Mouse (Mus musculus) liver, adult (tissue): ENCODE measurements around the gene Znfx1.

Experiments
- GATA4 ChIP-seq: IDR thresholded peaks from 2 replicates; pipeline ENCODE4 v1.6.1; 2014; ENCODE audit warnings: mild to moderate bottlenecking, low read length; ENCODE audit not compliant: insufficient replicate concordance

Gene Znfx1

GRCm38 (mm10) chr2:167043400-167044121 is 19.3 kb downstream of the Znfx1 start:
- no peak for TF ChIP-seq GATA4

- TF ChIP-seq GATA4: no peak
Observed at GRCm38 (mm10) chr2:167039386-167039785, 23.4 kb downstream of the Znfx1 start.

GRCm38 (mm10) chr2:167038716-167039115 is 24.1 kb downstream of the Znfx1 start:
- no peak for TF ChIP-seq GATA4

- no peak for TF ChIP-seq GATA4
Observed at GRCm38 (mm10) chr2:167038297-167038696, 24.5 kb downstream of the Znfx1 start.

GRCm38 (mm10) chr2:167037710-167038109 is 25.1 kb downstream of the Znfx1 start:
- TF ChIP-seq GATA4: no peak

GRCm38 (mm10) chr2:167030507-167030906 is 32.3 kb downstream of the Znfx1 start:
- TF ChIP-seq GATA4: no peak

GRCm38 (mm10) chr2:167028553-167028952 is 34.3 kb downstream of the Znfx1 start:
- TF ChIP-seq GATA4: no peak

- TF ChIP-seq GATA4: no peak
Observed at GRCm38 (mm10) chr2:167019396-167019795, 43.4 kb downstream of the Znfx1 start.

GRCm38 (mm10) chr2:167015382-167015718 is 47.5 kb downstream of the Znfx1 start:
- TF ChIP-seq GATA4: no peak

- peak; percentile 26; the same call in 1 of the 2 replicates for TF ChIP-seq GATA4
Observed at GRCm38 (mm10) chr2:167014702-167015381, 48.0 kb downstream of the Znfx1 start, which contains the start of gene Ddx27. TSS of gene Ddx27 (plus strand) at chr2:167015193.

GRCm38 (mm10) chr2:167010546-167010945 is 52.3 kb downstream of the Znfx1 start:
- no peak for TF ChIP-seq GATA4

- no peak for TF ChIP-seq GATA4
Observed at GRCm38 (mm10) chr2:167009483-167009882, 53.3 kb downstream of the Znfx1 start.

- TF ChIP-seq GATA4: no peak
Observed at GRCm38 (mm10) chr2:167007001-167007491, 55.8 kb downstream of the Znfx1 start.

- TF ChIP-seq GATA4: no peak
Observed at GRCm38 (mm10) chr2:167006355-167006754, 56.5 kb downstream of the Znfx1 start.

GRCm38 (mm10) chr2:167004099-167004854 is 58.5 kb downstream of the Znfx1 start:
- no peak for TF ChIP-seq GATA4

GRCm38 (mm10) chr2:167001486-167001885 is 61.3 kb downstream of the Znfx1 start:
- TF ChIP-seq GATA4: no peak

- no peak for TF ChIP-seq GATA4
Observed at GRCm38 (mm10) chr2:166996533-166996894, 66.3 kb downstream of the Znfx1 start.
